Mouse (Mus musculus) kidney, postnatal 36 days (tissue): Measurements from ENCODE around the gene Nsun3.

ENCODE experiments used
- DNase-seq, 2 experiments: peaks; one replicate each; pipeline ENCODE4 v3.0.0; 2021 to 2022; ENCODE audit warnings: mixed read lengths in 2 of 2

Gene Nsun3

GRCm38 (mm10) chr16:62745875-62746274 lies 40.7 kb downstream of the Nsun3 start:
- no peak for DNase-seq

- DNase-seq: no peak
Observed at GRCm38 (mm10) chr16:62734359-62734758, 52.3 kb downstream of the Nsun3 start.

- DNase-seq: no peak
Observed at GRCm38 (mm10) chr16:62730291-62730690, 56.3 kb downstream of the Nsun3 start.

- no peak for DNase-seq
Observed at GRCm38 (mm10) chr16:62729846-62730245, 56.8 kb downstream of the Nsun3 start.

GRCm38 (mm10) chr16:62718255-62718654 lies 68.4 kb downstream of the Nsun3 start:
- peak; percentile 55 to 57 for DNase-seq

GRCm38 (mm10) chr16:62690436-62690835 lies 96.2 kb downstream of the Nsun3 start:
- no peak for DNase-seq

- no peak for DNase-seq
Observed at GRCm38 (mm10) chr16:62686073-62686472, 100.5 kb downstream of the Nsun3 start.

GRCm38 (mm10) chr16:62685494-62685893 lies 101.1 kb downstream of the Nsun3 start:
- no peak for DNase-seq
